Mouse (Mus musculus): ENCODE results near the gene Pdss2. TPM values are rescaled to one million over a fixed set of nuclear protein-coding genes. Genes with fewer than 3 reads are reported as not detected.

Gene Pdss2
- total and polyA plus RNA-seq, 2 experiments from 2014 or later = 18.4 to 21.1 TPM

- no peak for ATAC-seq
- no peak overlapping the region for H3K9ac ChIP-seq
- no peak overlapping the region for H3K4me3 ChIP-seq (ENCODE audit: low read depth, low read length)
- H3K27me3 ChIP-seq (ENCODE audit: insufficient read depth, low read length) = no peaks in the 10 kb centered on the region
- no peak for TF ChIP-seq CTCF (IDR thresholded peaks at IDR 0.05; ENCODE audit: low read depth)
- H3K27ac ChIP-seq (ENCODE audit: low read depth, low read length) = no peak overlapping the region
- no peak for DNase-seq
- no peaks in the 10 kb centered on the region for H3K4me1 ChIP-seq (ENCODE audit: insufficient read depth)
- no peaks in the 10 kb centered on the region for H3K9me3 ChIP-seq (ENCODE audit: low read length)
- H3K36me3 ChIP-seq (ENCODE audit: insufficient read depth) = no peaks in the 10 kb centered on the region
- no peak overlapping the region for H3K4me2 ChIP-seq (ENCODE audit: low read depth)
- 93% methylated on average over 9 of the region's 9 CpGs for WGBS
Observed at GRCm38 (mm10) chr10:43373035-43373434, 151.7 kb downstream of the Pdss2 start.

GRCm38 (mm10) chr10:43373666-43374065, 152.4 kb downstream of the Pdss2 start:
- ATAC-seq (no peak), DNase-seq (no peak)
- 78% methylated on average over 12 of the region's 12 CpGs for WGBS
- no peaks in the 10 kb centered on the region for H3K4me1 ChIP-seq (ENCODE audit: insufficient read depth)
- H3K9ac ChIP-seq = no peak overlapping the region
- TF ChIP-seq CTCF (IDR thresholded peaks at IDR 0.05; ENCODE audit: low read depth) = no peak
- no peaks in the 10 kb centered on the region for H3K36me3 ChIP-seq (ENCODE audit: insufficient read depth)
- H3K4me3 ChIP-seq (ENCODE audit: low read depth, low read length) = no peak overlapping the region
- no peak overlapping the region for H3K27ac ChIP-seq (ENCODE audit: low read depth, low read length)
- no peaks in the 10 kb centered on the region for H3K27me3 ChIP-seq (ENCODE audit: insufficient read depth, low read length)
- H3K9me3 ChIP-seq (ENCODE audit: low read length) = no peaks in the 10 kb centered on the region
- H3K4me2 ChIP-seq (ENCODE audit: low read depth) = no peak overlapping the region

GRCm38 (mm10) chr10:43375286-43375685, 154.0 kb downstream of the Pdss2 start:
- no peak overlapping the region for H3K27ac ChIP-seq (ENCODE audit: low read depth, low read length)
- no peak for TF ChIP-seq CTCF (IDR thresholded peaks at IDR 0.05; ENCODE audit: low read depth)
- H3K9me3 ChIP-seq (ENCODE audit: low read length) = no peaks in the 10 kb centered on the region
- H3K36me3 ChIP-seq (ENCODE audit: insufficient read depth) = no peaks in the 10 kb centered on the region
- H3K4me2 ChIP-seq (ENCODE audit: low read depth) = no peak overlapping the region
- no peaks in the 10 kb centered on the region for H3K4me1 ChIP-seq (ENCODE audit: insufficient read depth)
- no peak overlapping the region for H3K9ac ChIP-seq
- no peak overlapping the region for H3K4me3 ChIP-seq (ENCODE audit: low read depth, low read length)
- DNase-seq (no peak), ATAC-seq (no peak)
- H3K27me3 ChIP-seq (ENCODE audit: insufficient read depth, low read length) = no peaks in the 10 kb centered on the region
- WGBS = 82% methylated on average over 4 of the region's 4 CpGs

GRCm38 (mm10) chr10:43376749-43377148, 155.5 kb downstream of the Pdss2 start:
- H3K4me2 ChIP-seq (ENCODE audit: low read depth) = no peak overlapping the region
- H3K4me1 ChIP-seq (ENCODE audit: insufficient read depth) = no peaks in the 10 kb centered on the region
- H3K27ac ChIP-seq (ENCODE audit: low read depth, low read length) = no peak overlapping the region
- no peaks in the 10 kb centered on the region for H3K36me3 ChIP-seq (ENCODE audit: insufficient read depth)
- 75% methylated on average over 8 of the region's 8 CpGs for WGBS
- H3K9me3 ChIP-seq (ENCODE audit: low read length) = no peaks in the 10 kb centered on the region
- H3K27me3 ChIP-seq (ENCODE audit: insufficient read depth, low read length) = no peaks in the 10 kb centered on the region
- DNase-seq (no peak), ATAC-seq (no peak)
- TF ChIP-seq CTCF (IDR thresholded peaks at IDR 0.05; ENCODE audit: low read depth) = no peak
- H3K4me3 ChIP-seq (ENCODE audit: low read depth, low read length) = no peak overlapping the region
- no peak overlapping the region for H3K9ac ChIP-seq

- Histone ChIP-seq H3K4me1 (ENCODE audit: insufficient read depth) (no peaks in the 10 kb centered on the region), H3K27me3 (ENCODE audit: insufficient read depth, low read length) (no peaks in the 10 kb centered on the region), H3K4me3 (ENCODE audit: low read depth, low read length) (no peak overlapping the region), H3K9me3 (ENCODE audit: low read length) (no peaks in the 10 kb centered on the region), H3K27ac (ENCODE audit: low read depth, low read length) (no peak overlapping the region), H3K9ac (no peak overlapping the region), H3K36me3 (ENCODE audit: insufficient read depth) (no peaks in the 10 kb centered on the region), H3K4me2 (ENCODE audit: low read depth) (no peak overlapping the region)
- ATAC-seq (no peak), DNase-seq (peak; percentile 69)
- TF ChIP-seq CTCF (IDR thresholded peaks at IDR 0.05; ENCODE audit: low read depth) = peak; percentile 68
- 41% methylated on average over 5 of the region's 5 CpGs for WGBS
Observed at GRCm38 (mm10) chr10:43378279-43378678, 157.0 kb downstream of the Pdss2 start.

GRCm38 (mm10) chr10:43378732-43379644, 157.7 kb downstream of the Pdss2 start:
- Histone ChIP-seq H3K36me3 (ENCODE audit: insufficient read depth) (no peaks in the 10 kb centered on the region), H3K9me3 (ENCODE audit: low read length) (no peaks in the 10 kb centered on the region), H3K4me3 (ENCODE audit: low read depth, low read length) (no peak overlapping the region), H3K4me1 (ENCODE audit: insufficient read depth) (no peaks in the 10 kb centered on the region), H3K9ac (no peak overlapping the region), H3K4me2 (ENCODE audit: low read depth) (no peak overlapping the region), H3K27ac (ENCODE audit: low read depth, low read length) (0 out of 2 replicates have a peak overlapping the region, but pooled peaks have one; percentile 35), H3K27me3 (ENCODE audit: insufficient read depth, low read length) (no peaks in the 10 kb centered on the region)
- TF ChIP-seq CTCF (IDR thresholded peaks at IDR 0.05; ENCODE audit: low read depth) = no peak
- WGBS = 63% methylated on average over 15 of the region's 15 CpGs
- DNase-seq (peak; percentile 16), ATAC-seq (no peak; the same call in 1 of the 2 replicates)

GRCm38 (mm10) chr10:43382660-43383059, 161.4 kb downstream of the Pdss2 start:
- Histone ChIP-seq H3K27me3 (ENCODE audit: insufficient read depth, low read length) (no peaks in the 10 kb centered on the region), H3K9ac (no peak overlapping the region), H3K4me1 (ENCODE audit: insufficient read depth) (no peaks in the 10 kb centered on the region), H3K4me2 (ENCODE audit: low read depth) (no peak overlapping the region), H3K9me3 (ENCODE audit: low read length) (no peaks in the 10 kb centered on the region), H3K4me3 (ENCODE audit: low read depth, low read length) (no peak overlapping the region), H3K36me3 (ENCODE audit: insufficient read depth) (no peaks in the 10 kb centered on the region), H3K27ac (ENCODE audit: low read depth, low read length) (no peak overlapping the region)
- no peak for TF ChIP-seq CTCF (IDR thresholded peaks at IDR 0.05; ENCODE audit: low read depth)
- 94% methylated on average over 3 of the region's 3 CpGs for WGBS
- DNase-seq (no peak), ATAC-seq (no peak)
